Comparison of ENCODE assay signal across 10 mouse cellular contexts in genomic region chr2:118451056-118451455, GRCm38 (mm10).
"Had no signal": no experiment of that assay in that cellular context is flagged by ENCODE, and none has a peak within 500 bp of the region (broad histone marks: within the 10 kb centered on the region; RNA-seq: fewer than 3 reads in every experiment).

No protein-coding gene starts in this region.

- H3K9ac ChIP-seq: lung, embryonic 14.5 days; midbrain, embryonic 12.5 days; neural tube, embryonic 12.5 days; stomach, embryonic 15.5 days had no signal

- H3K27ac ChIP-seq: midbrain, embryonic 10.5 days; midbrain, embryonic 12.5 days; neural tube, embryonic 12.5 days; stomach, embryonic 15.5 days had no signal

- H3K4me3 ChIP-seq: midbrain, embryonic 10.5 days; midbrain, embryonic 12.5 days; neural tube, embryonic 12.5 days; stomach, embryonic 15.5 days had no signal

- H3K4me2 ChIP-seq: lung, embryonic 14.5 days; midbrain, embryonic 12.5 days; neural tube, embryonic 12.5 days; stomach, embryonic 15.5 days had no signal

- H3K4me1 ChIP-seq: midbrain, embryonic 12.5 days; neural tube, embryonic 12.5 days; stomach, embryonic 15.5 days had no signal

- H3K9me3 ChIP-seq: midbrain, embryonic 10.5 days; midbrain, embryonic 12.5 days; neural tube, embryonic 12.5 days; stomach, embryonic 15.5 days had no signal

- DNase-seq: lung, adult 18-20 months; lung, embryonic 14.5 days; lung, postnatal 10 days; lung, postnatal 4 days; midbrain, embryonic 14.5 days; right cerebral cortex, postnatal 14 days had no signal

- H3K27me3 ChIP-seq: midbrain, embryonic 12.5 days; neural tube, embryonic 12.5 days; stomach, embryonic 15.5 days had no signal
